Mouse (Mus musculus): ENCODE data around the gene Dnmt1. TPM values are rescaled to one million over a fixed set of nuclear protein-coding genes. Genes with fewer than 3 reads are reported as not detected.
A peak's percentile ranks its signal among the peaks of the same experiment; 100 is the strongest.

Dnmt1 gene
- polyA plus RNA-seq, 1 experiment from 2014 or later: 46.8 TPM

- Histone ChIP-seq H3K9me3 (ENCODE audit: control insufficient read depth, low read length) (no peaks in the 10 kb centered on the region), H3K4me3 (ENCODE audit: low read depth, low read length) (peak overlapping the region; percentile 84), H3K36me3 (ENCODE audit: control insufficient read depth, insufficient read depth, low read length) (0 out of 2 replicates have a peak, but pooled peaks cover 4% of the 10 kb centered on the region), H3K27me3 (replicated peaks; ENCODE audit: control insufficient read depth, insufficient read depth, low read length) (no peaks in the 10 kb centered on the region), H3K4me2 (ENCODE audit: low read depth, low read length) (peak overlapping the region; percentile 73), H3K27ac (replicated peaks; ENCODE audit: low read depth, low read length) (peak overlapping the region; percentile 89), H3K4me1 (ENCODE audit: control insufficient read depth, insufficient read depth, low read length) (no peaks in the 10 kb centered on the region), H3K9ac (ENCODE audit: low read depth, low read length) (peak overlapping the region; percentile 79)
- DNase-seq (ENCODE audit: low spot score) (peak; percentile 98), ATAC-seq (ENCODE audit: low read depth) (peak; percentile 98)
- WGBS: under 1% methylated on average over 33 of the region's 51 CpGs
Observed at GRCm38 (mm10) chr9:20952520-20953227, 7.0 kb downstream of the Dnmt1 start.

- DNase-seq (ENCODE audit: low spot score): no peak
- 2% methylated on average over 9 of the region's 17 CpGs for WGBS
- ATAC-seq (ENCODE audit: low read depth): peak; percentile 68
- H3K4me1 ChIP-seq (ENCODE audit: control insufficient read depth, insufficient read depth, low read length): no peaks in the 10 kb centered on the region
- H3K4me2 ChIP-seq (ENCODE audit: low read depth, low read length): peak overlapping the region; percentile 73
- H3K4me3 ChIP-seq (ENCODE audit: low read depth, low read length): peak overlapping the region; percentile 84
- H3K36me3 ChIP-seq (ENCODE audit: control insufficient read depth, insufficient read depth, low read length): 0 out of 2 replicates have a peak, but pooled peaks cover 5% of the 10 kb centered on the region
- peak overlapping the region; percentile 89 for H3K27ac ChIP-seq (replicated peaks; ENCODE audit: low read depth, low read length)
- H3K27me3 ChIP-seq (replicated peaks; ENCODE audit: control insufficient read depth, insufficient read depth, low read length): no peaks in the 10 kb centered on the region
- no peaks in the 10 kb centered on the region for H3K9me3 ChIP-seq (ENCODE audit: control insufficient read depth, low read length)
- peak overlapping the region; percentile 79 for H3K9ac ChIP-seq (ENCODE audit: low read depth, low read length)
Observed at GRCm38 (mm10) chr9:20951966-20952519, 7.6 kb downstream of the Dnmt1 start.

GRCm38 (mm10) chr9:20951441-20951840 lies 8.2 kb downstream of the Dnmt1 start:
- Histone ChIP-seq H3K4me1 (ENCODE audit: control insufficient read depth, insufficient read depth, low read length) (no peaks in the 10 kb centered on the region), H3K27me3 (replicated peaks; ENCODE audit: control insufficient read depth, insufficient read depth, low read length) (no peaks in the 10 kb centered on the region), H3K9ac (ENCODE audit: low read depth, low read length) (peak overlapping the region; percentile 79), H3K27ac (replicated peaks; ENCODE audit: low read depth, low read length) (peak overlapping the region; percentile 89), H3K4me3 (ENCODE audit: low read depth, low read length) (peak overlapping the region; percentile 84), H3K9me3 (ENCODE audit: control insufficient read depth, low read length) (no peaks in the 10 kb centered on the region), H3K4me2 (ENCODE audit: low read depth, low read length) (peak overlapping the region; percentile 73), H3K36me3 (ENCODE audit: control insufficient read depth, insufficient read depth, low read length) (0 out of 2 replicates have a peak, but pooled peaks cover 5% of the 10 kb centered on the region)
- ATAC-seq (ENCODE audit: low read depth): no peak
- 10% methylated on average over 13 of the region's 14 CpGs for WGBS
- DNase-seq (ENCODE audit: low spot score): peak; percentile 66

- H3K4me1 ChIP-seq (ENCODE audit: control insufficient read depth, insufficient read depth, low read length): no peaks in the 10 kb centered on the region
- H3K4me2 ChIP-seq (ENCODE audit: low read depth, low read length): peak overlapping the region; percentile 73
- no peak overlapping the region for H3K27ac ChIP-seq (replicated peaks; ENCODE audit: low read depth, low read length)
- no peak overlapping the region for H3K9ac ChIP-seq (ENCODE audit: low read depth, low read length)
- DNase-seq (ENCODE audit: low spot score) (no peak), ATAC-seq (ENCODE audit: low read depth) (no peak)
- peak overlapping the region; percentile 84; the same call in 1 of the 2 replicates for H3K4me3 ChIP-seq (ENCODE audit: low read depth, low read length)
- H3K36me3 ChIP-seq (ENCODE audit: control insufficient read depth, insufficient read depth, low read length): 0 out of 2 replicates have a peak, but pooled peaks cover 5% of the 10 kb centered on the region
- no peaks in the 10 kb centered on the region for H3K27me3 ChIP-seq (replicated peaks; ENCODE audit: control insufficient read depth, insufficient read depth, low read length)
- H3K9me3 ChIP-seq (ENCODE audit: control insufficient read depth, low read length): no peaks in the 10 kb centered on the region
Observed at GRCm38 (mm10) chr9:20950419-20950818, 9.3 kb downstream of the Dnmt1 start.

- no peak overlapping the region for H3K27ac ChIP-seq (replicated peaks; ENCODE audit: low read depth, low read length)
- peaks cover 11% of the 10 kb centered on the region for H3K36me3 ChIP-seq (ENCODE audit: control insufficient read depth, insufficient read depth, low read length)
- H3K27me3 ChIP-seq (replicated peaks; ENCODE audit: control insufficient read depth, insufficient read depth, low read length): no peaks in the 10 kb centered on the region
- H3K9ac ChIP-seq (ENCODE audit: low read depth, low read length): no peak overlapping the region
- no peak for DNase-seq (ENCODE audit: low spot score)
- no peak overlapping the region for H3K4me2 ChIP-seq (ENCODE audit: low read depth, low read length)
- no peak for ATAC-seq (ENCODE audit: low read depth)
- H3K4me1 ChIP-seq (ENCODE audit: control insufficient read depth, insufficient read depth, low read length): peaks cover 8% of the 10 kb centered on the region
- H3K4me3 ChIP-seq (ENCODE audit: low read depth, low read length): no peak overlapping the region
- WGBS: 80% methylated on average over 16 of the region's 16 CpGs
- H3K9me3 ChIP-seq (ENCODE audit: control insufficient read depth, low read length): no peaks in the 10 kb centered on the region
Observed at GRCm38 (mm10) chr9:20946066-20946880, 13.4 kb downstream of the Dnmt1 start.

GRCm38 (mm10) chr9:20944697-20945370 lies 14.9 kb downstream of the Dnmt1 start:
- Histone ChIP-seq H3K4me1 (ENCODE audit: control insufficient read depth, insufficient read depth, low read length) (peaks cover 8% of the 10 kb centered on the region), H3K4me2 (ENCODE audit: low read depth, low read length) (no peak overlapping the region), H3K9me3 (ENCODE audit: control insufficient read depth, low read length) (no peaks in the 10 kb centered on the region), H3K36me3 (ENCODE audit: control insufficient read depth, insufficient read depth, low read length) (peaks cover 25% of the 10 kb centered on the region), H3K4me3 (ENCODE audit: low read depth, low read length) (no peak overlapping the region), H3K9ac (ENCODE audit: low read depth, low read length) (no peak overlapping the region), H3K27ac (replicated peaks; ENCODE audit: low read depth, low read length) (no peak overlapping the region), H3K27me3 (replicated peaks; ENCODE audit: control insufficient read depth, insufficient read depth, low read length) (no peaks in the 10 kb centered on the region)
- DNase-seq (ENCODE audit: low spot score) (peak; percentile 41), ATAC-seq (ENCODE audit: low read depth) (no peak)
- 49% methylated on average over 4 of the region's 4 CpGs for WGBS

GRCm38 (mm10) chr9:20943911-20944310 lies 15.8 kb downstream of the Dnmt1 start:
- H3K4me2 ChIP-seq (ENCODE audit: low read depth, low read length): no peak overlapping the region

GRCm38 (mm10) chr9:20943396-20943795 lies 16.3 kb downstream of the Dnmt1 start:
- Histone ChIP-seq H3K36me3 (ENCODE audit: control insufficient read depth, insufficient read depth, low read length) (peaks cover 37% of the 10 kb centered on the region), H3K27ac (replicated peaks; ENCODE audit: low read depth, low read length) (peak overlapping the region; percentile 29; the same call in 1 of the 2 replicates), H3K9ac (ENCODE audit: low read depth, low read length) (no peak overlapping the region), H3K4me3 (ENCODE audit: low read depth, low read length) (no peak overlapping the region), H3K4me1 (ENCODE audit: control insufficient read depth, insufficient read depth, low read length) (peaks cover 8% of the 10 kb centered on the region), H3K4me2 (ENCODE audit: low read depth, low read length) (no peak overlapping the region), H3K27me3 (replicated peaks; ENCODE audit: control insufficient read depth, insufficient read depth, low read length) (no peaks in the 10 kb centered on the region), H3K9me3 (ENCODE audit: control insufficient read depth, low read length) (no peaks in the 10 kb centered on the region)
- ATAC-seq (ENCODE audit: low read depth) (peak; percentile 8; the same call in 1 of the 2 replicates), DNase-seq (ENCODE audit: low spot score) (no peak)
- WGBS: 81% methylated on average over 7 of the region's 7 CpGs

More at GRCm38 (mm10) chr9:20943911-20944310, 15.8 kb downstream of the Dnmt1 start:
- Histone ChIP-seq H3K9me3 (ENCODE audit: control insufficient read depth, low read length) (no peaks in the 10 kb centered on the region), H3K4me1 (ENCODE audit: control insufficient read depth, insufficient read depth, low read length) (peaks cover 8% of the 10 kb centered on the region), H3K36me3 (ENCODE audit: control insufficient read depth, insufficient read depth, low read length) (peaks cover 32% of the 10 kb centered on the region), H3K27me3 (replicated peaks; ENCODE audit: control insufficient read depth, insufficient read depth, low read length) (no peaks in the 10 kb centered on the region), H3K4me3 (ENCODE audit: low read depth, low read length) (no peak overlapping the region), H3K9ac (ENCODE audit: low read depth, low read length) (no peak overlapping the region), H3K27ac (replicated peaks; ENCODE audit: low read depth, low read length) (peak overlapping the region; percentile 29; the same call in 1 of the 2 replicates)
- WGBS: 13% methylated on average over 2 of the region's 2 CpGs
- ATAC-seq (ENCODE audit: low read depth) (peak; percentile 92), DNase-seq (ENCODE audit: low spot score) (peak; percentile 87)

Data from embryonic facial prominence, embryonic 14.5 days (tissue).